Mouse (Mus musculus) liver, postnatal 0 days (tissue): ENCODE data around the gene Nedd9. TPM values are rescaled to one million over a fixed set of nuclear protein-coding genes. Genes with fewer than 3 reads are reported as not detected.

Experiments used
- ATAC-seq: fragments of 200-750 bp; cut with Nextera tagmentation; 2 replicates; pipeline ENCODE4 v1.8.0; 2017; ENCODE audit warnings: mild to moderate bottlenecking, moderate library complexity
- DNase-seq: peaks from one replicate; pipeline ENCODE4 v3.0.0-alpha.2; 2016
- H3K27ac ChIP-seq: fragments of 300-500 bp; sonication (generic); 2 replicates; pipeline ENCODE4 v1.5.1; 2014; ENCODE audit warnings: antibody characterized with exemption, moderate library complexity, mild to moderate bottlenecking, low read depth
- H3K27me3 ChIP-seq: fragments of 300-500 bp; sonication (generic); 2 replicates; pipeline ENCODE4 v1.6.1; 2014; ENCODE audit warnings: low read length, control low read depth, mixed read lengths; ENCODE audit not compliant: insufficient read depth
- H3K36me3 ChIP-seq: fragments of 300-500 bp; sonication (generic); replicated peaks from 2 replicates; pipeline ENCODE4 v1.6.1; 2014; ENCODE audit warnings: mild to moderate bottlenecking, control low read depth, low read length, moderate library complexity, mixed read lengths; ENCODE audit not compliant: insufficient read depth
- H3K4me1 ChIP-seq: fragments of 300-500 bp; sonication (generic); 2 replicates; pipeline ENCODE4 v1.6.1; 2014; ENCODE audit warnings: antibody characterized with exemption, mild to moderate bottlenecking, control low read depth; ENCODE audit not compliant: insufficient read depth
- H3K4me2 ChIP-seq: fragments of 300-500 bp; sonication (generic); 2 replicates; pipeline ENCODE4 v1.6.1; 2014; ENCODE audit warnings: low read depth, mild to moderate bottlenecking, low read length, moderate library complexity, mixed read lengths
- H3K4me3 ChIP-seq: fragments of 300-500 bp; sonication (generic); 2 replicates; pipeline ENCODE4 v1.5.1; 2014; ENCODE audit warnings: low read depth, low read length
- H3K9ac ChIP-seq: fragments of 300-500 bp; sonication (generic); replicated peaks from 2 replicates; pipeline ENCODE4 v1.6.1; 2014; ENCODE audit warnings: mild to moderate bottlenecking, moderate library complexity
- H3K9me3 ChIP-seq: fragments of 300-500 bp; sonication (generic); 2 replicates; pipeline ENCODE4 v1.6.1; 2016; ENCODE audit warnings: mild to moderate bottlenecking, control low read depth, low read length, mixed read lengths
- CTCF ChIP-seq: sonication (generic); IDR thresholded peaks from 2 replicates; pipeline ENCODE4 v1.5.1; 2016; ENCODE audit warnings: antibody characterized with exemption, low read depth
- EP300 ChIP-seq: IDR thresholded peaks from 2 replicates; pipeline ENCODE4 v1.6.1; 2016; ENCODE audit warnings: antibody characterized with exemption, low read depth, mild to moderate bottlenecking
- WGBS: fragments of 180-500 bp; shearing (Covaris S2); extraction: QIAGEN DNeasy Blood & Tissue Kit; methylation state at CpG from one replicate; pipeline ENCODE4 v1.1.7; 2014; ENCODE audit not compliant: insufficient replicate concordance; 5-methylcytosine and 5-hydroxymethylcytosine counted together
- polyA plus RNA-seq: library from polyadenylated mRNA; unstranded; fragments of >200 nt; fragmentation: Nextera tagmentation; extraction: Ambion mirVana; gene quantifications from 2 replicates; pipeline ENCODE4 v1.2.1, GENCODE M21; 2015

Gene Nedd9
- polyA plus RNA-seq, 1 experiment from 2014 or later, result 6.9 TPM

DNA sequence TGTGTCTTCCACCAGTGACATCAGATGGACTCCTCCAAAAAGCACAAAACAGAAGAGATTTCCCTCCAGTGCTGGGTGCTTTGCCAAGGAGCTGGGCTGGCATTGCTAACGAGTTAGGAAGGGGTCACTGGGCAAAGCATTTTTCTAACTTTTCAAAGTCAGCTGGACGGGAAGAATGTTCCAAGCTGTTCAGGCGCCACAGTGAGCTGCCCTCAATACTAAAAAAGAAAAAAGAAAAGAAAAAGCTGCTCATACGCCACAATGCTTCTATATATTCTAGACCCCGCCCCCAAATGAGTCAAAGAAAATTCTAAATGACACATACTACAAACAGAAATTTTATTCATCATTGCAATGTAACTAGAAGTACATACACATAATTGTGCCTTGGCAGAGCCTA lies 148.0 kb downstream of the Nedd9 start:
- Histone ChIP-seq H3K4me2 (no peak overlapping the region), H3K27ac (no peak overlapping the region), H3K4me1 (peaks cover 36% of the 10 kb centered on the region), H3K9me3 (no peaks in the 10 kb centered on the region), H3K27me3 (no peaks in the 10 kb centered on the region), H3K4me3 (no peak overlapping the region), H3K36me3 (peaks cover 20% of the 10 kb centered on the region), H3K9ac (no peak overlapping the region)
- no peak for DNase-seq
- 75% methylated on average over 5 of the region's 5 CpGs for WGBS
- ATAC-seq, result no peak
- TF ChIP-seq CTCF, result no peak
- TF ChIP-seq EP300, result no peak

DNA sequence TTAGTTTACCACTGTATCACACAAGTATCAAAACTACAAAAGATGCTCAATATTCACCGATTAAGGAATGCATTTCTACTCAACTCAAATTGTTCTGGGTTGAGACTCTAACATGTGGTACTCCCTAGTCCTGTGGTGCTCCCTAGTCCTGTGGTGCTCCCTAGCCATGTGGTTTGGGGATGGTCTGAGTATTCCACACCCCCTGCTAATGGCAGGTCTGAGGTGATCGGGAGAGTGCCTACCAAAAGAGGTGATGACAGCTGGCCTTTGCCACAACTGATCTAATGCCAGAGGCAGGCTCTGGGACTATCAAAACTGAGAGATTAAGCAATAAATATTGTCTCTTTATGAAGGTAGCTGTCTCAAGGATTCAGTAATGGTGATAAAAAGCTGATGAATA lies 149.8 kb downstream of the Nedd9 start:
- 85% methylated on average over 2 of the region's 2 CpGs for WGBS
- Histone ChIP-seq H3K9me3 (no peaks in the 10 kb centered on the region), H3K36me3 (peaks cover 28% of the 10 kb centered on the region), H3K4me3 (no peak overlapping the region), H3K4me1 (peaks cover 23% of the 10 kb centered on the region), H3K27me3 (no peaks in the 10 kb centered on the region), H3K4me2 (no peak overlapping the region), H3K9ac (no peak overlapping the region), H3K27ac (no peak overlapping the region)
- TF ChIP-seq EP300, result no peak
- TF ChIP-seq CTCF, result no peak
- no peak for DNase-seq
- no peak for ATAC-seq

DNA sequence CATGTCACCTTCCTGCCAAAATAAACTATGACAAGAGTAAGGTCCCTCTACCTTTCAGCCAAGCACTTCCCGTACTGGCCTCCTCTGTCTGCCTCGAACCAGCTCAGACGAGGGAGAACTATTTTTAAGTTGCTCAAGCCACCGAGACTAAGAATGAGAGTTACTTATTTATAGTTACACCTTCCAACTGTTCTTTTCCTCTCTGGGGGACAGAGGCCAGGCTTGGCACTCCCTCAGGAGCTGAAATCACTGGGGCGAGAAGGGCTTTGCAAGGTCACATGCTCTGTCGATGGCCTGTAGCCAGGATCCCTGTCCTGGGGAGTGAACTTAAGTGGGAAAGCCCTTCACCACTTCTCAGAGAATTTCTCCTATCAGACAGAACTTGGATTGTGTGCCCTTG lies 150.9 kb downstream of the Nedd9 start:
- peak; percentile 34 for DNase-seq
- no peak for ATAC-seq
- Histone ChIP-seq H3K4me3 (no peak overlapping the region), H3K4me2 (no peak overlapping the region), H3K27me3 (no peaks in the 10 kb centered on the region), H3K36me3 (peaks cover 33% of the 10 kb centered on the region), H3K9ac (no peak overlapping the region), H3K27ac (peak overlapping the region; percentile 0; the same call in 1 of the 2 replicates), H3K4me1 (peaks cover 14% of the 10 kb centered on the region), H3K9me3 (no peaks in the 10 kb centered on the region)
- TF ChIP-seq CTCF (no peak), EP300 (no peak)
- 50% methylated on average over 6 of the region's 6 CpGs for WGBS

DNA sequence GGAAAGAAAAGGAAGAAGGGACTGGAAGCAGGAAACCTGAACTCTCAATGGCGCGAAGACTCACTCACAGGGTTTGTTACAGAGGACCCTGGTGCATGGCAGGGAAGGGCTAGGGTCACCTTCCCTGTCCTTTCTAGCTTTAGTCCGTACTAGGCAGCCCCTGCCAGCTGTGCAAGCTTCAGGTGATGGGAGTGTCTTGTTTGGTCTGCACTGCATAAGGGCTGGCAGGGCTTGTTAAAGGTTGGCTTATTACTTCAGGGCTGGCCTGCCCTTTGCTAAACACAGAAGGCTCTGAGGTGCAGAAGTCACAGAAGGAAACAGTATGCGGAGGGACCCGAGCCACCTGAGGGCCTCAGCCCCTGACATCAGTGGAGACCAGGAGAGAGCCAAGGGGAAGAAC lies 151.4 kb downstream of the Nedd9 start:
- WGBS, result 68% methylated on average over 5 of the region's 5 CpGs
- H3K4me2 ChIP-seq, result no peak overlapping the region

DNA sequence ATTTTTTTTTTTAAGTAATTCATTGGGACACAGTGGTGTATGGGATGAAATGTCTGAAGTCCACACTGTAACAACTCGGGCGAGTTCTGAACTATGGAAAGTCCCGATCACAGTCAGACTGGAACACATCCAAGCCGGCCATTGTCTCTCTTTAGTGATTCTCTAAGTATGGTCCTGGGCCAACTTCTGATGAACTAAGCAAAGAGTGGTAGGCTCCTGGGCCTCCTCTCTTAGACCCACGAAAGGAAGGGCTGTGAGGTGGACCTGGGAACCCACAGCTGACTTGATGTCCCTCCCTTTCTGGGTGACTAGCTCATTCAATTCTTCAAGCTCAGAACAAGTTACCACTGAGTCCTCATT lies 152.5 kb downstream of the Nedd9 start:
- Histone ChIP-seq H3K4me1 (peaks cover 22% of the 10 kb centered on the region), H3K9ac (no peak overlapping the region), H3K36me3 (peaks cover 38% of the 10 kb centered on the region), H3K4me2 (no peak overlapping the region), H3K27ac (no peak overlapping the region), H3K9me3 (no peaks in the 10 kb centered on the region), H3K27me3 (no peaks in the 10 kb centered on the region), H3K4me3 (no peak overlapping the region)
- no peak for TF ChIP-seq EP300
- TF ChIP-seq CTCF, result no peak
- ATAC-seq (peak; percentile 23; the same call in 1 of the 2 replicates), DNase-seq (no peak)
- 61% methylated on average over 5 of the region's 5 CpGs for WGBS

More for the DNA sequence above, 151.4 kb downstream of the Nedd9 start:
- Histone ChIP-seq H3K27ac (peak overlapping the region; percentile 0; the same call in 1 of the 2 replicates), H3K9me3 (no peaks in the 10 kb centered on the region), H3K27me3 (no peaks in the 10 kb centered on the region), H3K4me3 (no peak overlapping the region), H3K9ac (no peak overlapping the region), H3K36me3 (peaks cover 35% of the 10 kb centered on the region), H3K4me1 (peaks cover 19% of the 10 kb centered on the region)
- no peak for DNase-seq
- ATAC-seq, result no peak
- TF ChIP-seq EP300 (no peak), CTCF (no peak)

DNA sequence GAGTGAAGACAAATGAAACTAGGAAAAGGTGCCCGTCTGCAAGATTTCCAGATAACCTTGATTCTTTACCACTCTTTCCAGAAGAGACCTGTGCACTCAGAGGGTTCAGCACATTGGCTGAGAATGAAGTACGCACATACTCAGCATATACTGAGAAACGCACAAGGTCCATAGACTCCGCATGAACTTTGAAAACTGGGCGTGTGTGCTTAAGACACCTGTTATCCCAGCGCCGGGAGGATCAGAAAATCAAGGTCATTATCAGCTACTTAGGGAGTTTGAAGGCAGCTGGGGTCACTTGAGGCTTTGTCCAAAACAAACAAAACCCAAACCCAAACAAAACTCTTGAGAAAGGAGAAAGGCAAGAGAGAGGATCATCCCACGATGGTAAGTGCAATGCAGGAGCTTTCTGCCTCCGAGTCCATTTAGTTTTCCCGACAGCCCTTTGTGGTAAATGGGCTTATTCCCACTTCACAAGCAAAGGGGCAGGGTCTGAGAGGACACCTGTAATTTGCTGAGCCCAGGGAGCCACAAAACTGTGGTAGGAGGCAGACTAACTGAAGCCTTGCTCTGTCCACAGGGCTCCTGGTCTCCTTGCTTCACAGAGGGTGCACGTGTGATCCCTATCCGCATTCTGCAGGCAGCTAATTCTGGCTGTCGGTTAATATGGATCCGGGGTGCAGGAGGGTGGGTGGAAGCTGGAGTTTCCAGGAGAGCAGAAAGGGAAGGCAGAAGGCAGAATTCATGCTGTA lies 153.1 kb downstream of the Nedd9 start:
- Histone ChIP-seq H3K27me3 (no peaks in the 10 kb centered on the region), H3K4me2 (no peak overlapping the region), H3K36me3 (peaks cover 37% of the 10 kb centered on the region), H3K4me1 (peaks cover 22% of the 10 kb centered on the region), H3K27ac (no peak overlapping the region), H3K9ac (no peak overlapping the region), H3K4me3 (no peak overlapping the region), H3K9me3 (no peaks in the 10 kb centered on the region)
- ATAC-seq, result peak; percentile 4; the same call in 1 of the 2 replicates
- DNase-seq, result no peak
- WGBS, result 78% methylated on average over 14 of the region's 14 CpGs
- TF ChIP-seq EP300 (no peak), CTCF (no peak)
